Mouse (Mus musculus): ENCODE results near the gene M6pr.
A peak's percentile ranks its signal among the peaks of the same experiment; 100 is the strongest.
"Not testable (repeated sequence)": the region's sequence is repeated elsewhere in the genome, so short reads cannot be mapped to it uniquely, and the experiment has no call there.

The M6pr gene

DNA sequence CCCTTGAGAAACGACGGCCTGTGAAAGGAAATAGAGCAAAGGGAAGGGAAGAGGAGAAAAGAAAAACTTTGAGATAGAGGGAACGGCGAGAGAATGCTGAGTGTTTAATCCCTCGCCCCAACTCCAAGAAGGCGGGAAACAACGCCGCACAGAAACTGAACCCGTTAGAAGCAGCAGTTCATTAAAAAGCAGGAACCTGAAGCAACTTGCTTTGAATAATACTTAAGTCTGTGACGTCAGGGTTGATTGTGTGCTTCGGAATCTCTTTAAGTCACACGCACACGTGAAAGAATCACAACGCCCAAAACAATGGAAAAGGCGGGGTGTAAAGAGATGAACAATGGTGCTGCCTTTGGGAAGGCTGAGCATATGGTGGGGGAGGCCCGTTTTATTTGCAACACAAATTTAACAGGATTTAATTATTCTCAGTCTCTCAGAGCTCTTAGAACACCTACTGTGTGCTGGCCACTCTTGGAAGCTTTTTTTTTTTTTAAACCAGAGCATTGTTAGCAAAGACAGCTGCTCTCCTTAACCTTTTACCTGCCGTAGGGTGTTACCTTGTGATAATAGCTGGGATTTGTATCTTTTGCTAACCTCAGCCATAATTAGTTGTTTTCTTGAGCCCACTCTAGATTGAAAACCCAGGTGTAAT lies 32.0 kb downstream of the M6pr start, which contains the start of gene Phc1:
TSS of gene Phc1 (minus strand) at position 213 of the 652 bp plus-strand sequence.
- DNase-seq (ENCODE audit: low read depth, low spot score) = peak; percentile 74

DNA sequence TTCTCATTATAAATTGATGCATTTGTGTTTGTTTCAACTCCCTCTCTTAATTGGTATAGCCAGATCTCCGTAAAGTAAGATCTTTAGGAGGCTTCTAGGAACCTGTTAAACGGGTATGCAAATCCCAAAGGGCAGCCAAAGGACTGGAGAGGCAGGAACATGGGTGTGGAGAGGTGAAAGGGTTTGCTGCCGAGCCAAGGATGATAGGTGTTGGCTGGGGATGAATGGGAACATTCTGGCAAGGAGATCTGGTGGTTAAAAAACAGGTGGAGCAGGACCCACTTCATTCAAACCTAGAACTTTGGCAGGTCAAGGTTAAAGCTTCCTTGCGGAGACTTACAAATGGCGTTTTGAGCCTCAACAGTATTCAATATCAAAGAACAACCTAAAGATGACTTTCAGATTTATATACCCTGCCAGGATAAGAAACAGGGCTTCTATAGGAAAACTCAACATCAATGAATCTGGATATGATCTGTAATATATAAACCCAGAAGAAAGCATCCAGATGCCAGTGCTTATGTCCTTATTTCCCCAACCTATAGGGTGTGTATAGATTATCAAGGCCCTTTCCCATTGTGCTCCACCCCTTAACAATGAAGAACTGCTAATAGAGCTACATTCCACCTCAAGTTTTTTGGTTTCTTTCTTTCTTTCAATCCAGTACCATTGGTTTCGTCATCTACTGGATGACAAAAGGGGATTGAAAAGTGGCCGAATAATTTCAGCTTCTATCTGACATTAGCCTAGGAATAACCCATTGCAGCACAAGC lies 32.7 kb downstream of the M6pr start:
- DNase-seq (ENCODE audit: low read depth, low spot score) = no peak

DNA sequence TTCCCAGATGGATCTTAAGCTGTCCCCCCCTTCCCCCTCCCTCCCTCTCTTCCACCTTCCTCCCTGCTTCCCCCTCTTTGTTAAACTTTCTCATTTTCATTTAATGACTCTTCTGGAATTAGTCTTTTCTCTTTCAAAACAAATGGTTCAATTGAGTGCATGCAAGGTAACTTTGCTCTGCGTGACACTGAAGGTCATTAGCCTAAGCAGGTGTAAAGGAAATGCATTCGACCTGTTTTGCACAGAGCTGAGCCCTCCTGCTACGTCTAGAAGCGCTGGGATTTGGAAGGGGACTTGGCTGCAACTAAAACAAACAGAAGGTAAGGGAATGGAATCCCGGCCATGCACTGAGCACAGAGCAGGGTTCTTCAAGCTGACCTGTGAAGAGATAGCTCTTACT lies 33.6 kb downstream of the M6pr start:
- DNase-seq (ENCODE audit: low read depth, low spot score) = no peak

DNA sequence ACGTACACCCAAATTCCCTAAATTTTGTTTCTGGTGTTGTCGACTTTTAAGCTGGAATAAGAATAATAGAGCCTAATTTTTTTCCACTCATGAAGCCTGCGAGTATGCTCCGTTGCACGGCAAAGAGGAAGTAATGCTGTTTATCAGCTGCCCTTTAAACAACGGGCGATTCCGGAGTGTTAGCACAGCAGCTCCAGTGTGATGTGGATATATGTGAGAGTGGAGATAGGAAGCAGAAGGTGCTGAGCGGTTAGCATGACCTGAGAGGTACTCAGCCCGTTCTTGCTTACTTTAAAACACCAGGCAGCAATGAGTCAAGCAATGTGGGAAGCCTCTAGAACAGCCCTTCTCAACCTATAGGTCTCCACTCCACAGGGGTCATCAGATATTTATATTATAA lies 35.2 kb downstream of the M6pr start:
- DNase-seq (ENCODE audit: low read depth, low spot score) = no peak

DNA sequence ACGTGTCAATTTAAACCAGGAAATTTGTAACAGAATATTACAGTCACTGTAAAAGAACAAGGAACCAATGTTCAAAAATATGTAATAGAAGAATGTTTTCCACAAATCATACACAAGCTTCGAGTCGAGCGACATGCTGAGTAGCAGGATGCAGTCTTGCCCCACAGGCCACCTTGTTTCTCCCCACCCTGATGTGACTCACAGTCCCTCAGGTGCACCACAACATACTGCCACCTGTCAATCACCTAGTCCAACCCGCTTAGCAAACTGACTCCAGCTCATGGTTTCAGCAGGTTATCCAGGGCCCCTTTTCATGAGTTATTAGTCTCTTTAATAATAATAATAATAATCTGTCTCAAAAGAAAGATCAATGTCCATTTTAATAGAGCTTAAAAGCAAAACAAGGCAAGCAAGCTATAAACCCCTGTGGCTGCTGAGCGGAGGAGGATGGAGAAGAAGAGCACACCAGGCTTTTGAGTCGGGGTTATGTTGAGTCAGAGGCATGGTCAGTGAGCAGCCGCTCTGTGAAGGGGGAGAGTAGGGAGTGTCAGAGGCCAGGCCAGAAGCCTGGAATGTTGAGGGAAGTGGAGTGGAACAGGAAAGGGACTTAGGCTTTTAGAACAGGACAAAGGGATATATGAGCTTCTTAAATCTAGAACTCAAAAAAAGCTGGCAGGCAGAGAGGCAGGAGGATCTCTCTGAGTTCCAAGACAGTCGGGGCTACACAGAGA lies 36.0 kb downstream of the M6pr start:
- no peak for DNase-seq (ENCODE audit: low read depth, low spot score)

DNA sequence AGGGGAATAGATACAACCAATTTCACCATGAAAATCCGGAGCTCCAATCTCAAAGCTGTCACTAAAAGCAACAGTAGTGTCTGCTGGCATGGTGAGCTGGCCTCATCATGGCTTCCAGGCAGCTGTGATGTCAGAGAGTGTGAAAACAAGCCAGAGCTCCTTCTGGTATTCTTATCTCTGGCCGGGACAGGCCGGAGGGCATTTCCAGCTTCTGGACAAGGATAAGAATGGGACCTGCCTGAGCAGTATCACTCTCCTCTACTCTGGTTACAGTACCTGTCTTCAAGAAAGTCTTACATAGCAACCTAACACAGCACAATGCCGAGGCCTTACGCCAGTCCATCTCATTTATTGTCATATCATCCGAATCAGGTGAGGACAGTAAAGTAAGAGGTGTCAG lies 37.2 kb downstream of the M6pr start:
- no peak for DNase-seq (ENCODE audit: low read depth, low spot score)

DNA sequence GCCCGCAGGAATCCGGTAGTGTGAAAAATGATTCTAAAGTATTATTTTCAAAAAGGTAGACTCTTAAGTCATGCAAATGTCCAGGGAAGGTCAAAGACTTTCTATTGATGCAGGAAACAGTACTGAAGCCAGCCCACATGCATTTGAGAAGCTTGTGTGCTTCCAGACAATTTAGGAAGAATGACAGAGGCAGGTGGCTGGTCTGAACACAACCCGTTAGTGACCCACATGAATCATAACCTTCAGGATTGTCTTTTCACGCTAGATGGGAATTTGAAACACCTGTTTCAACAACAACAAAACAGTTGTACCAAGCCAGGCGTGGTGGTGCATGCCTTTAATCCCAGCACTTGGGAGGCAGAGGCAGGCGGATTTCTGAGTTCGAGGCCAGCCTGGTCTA lies 37.9 kb downstream of the M6pr start:
- DNase-seq (ENCODE audit: low read depth, low spot score) = no peak

DNA sequence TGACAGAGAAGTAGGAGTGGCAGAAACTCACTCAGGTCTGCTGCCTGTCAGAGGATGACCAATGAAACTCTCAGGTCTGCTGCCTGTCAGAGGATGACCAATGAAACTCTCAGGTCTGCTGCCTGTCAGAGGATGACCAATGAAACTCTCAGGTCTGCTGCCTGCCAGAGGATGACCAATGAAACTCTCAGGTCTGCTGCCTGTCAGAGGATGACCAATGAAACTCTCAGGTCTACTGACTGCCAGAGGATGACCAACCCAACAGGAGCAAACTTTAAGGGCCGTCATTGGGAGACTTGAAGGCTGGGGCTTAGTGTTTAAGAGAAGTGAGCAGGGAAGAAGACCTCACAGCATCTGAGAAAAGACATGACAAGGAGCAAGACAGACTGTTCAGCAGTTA lies 38.8 kb downstream of the M6pr start:
- not testable (repeated sequence) for DNase-seq (ENCODE audit: low read depth, low spot score)

DNA sequence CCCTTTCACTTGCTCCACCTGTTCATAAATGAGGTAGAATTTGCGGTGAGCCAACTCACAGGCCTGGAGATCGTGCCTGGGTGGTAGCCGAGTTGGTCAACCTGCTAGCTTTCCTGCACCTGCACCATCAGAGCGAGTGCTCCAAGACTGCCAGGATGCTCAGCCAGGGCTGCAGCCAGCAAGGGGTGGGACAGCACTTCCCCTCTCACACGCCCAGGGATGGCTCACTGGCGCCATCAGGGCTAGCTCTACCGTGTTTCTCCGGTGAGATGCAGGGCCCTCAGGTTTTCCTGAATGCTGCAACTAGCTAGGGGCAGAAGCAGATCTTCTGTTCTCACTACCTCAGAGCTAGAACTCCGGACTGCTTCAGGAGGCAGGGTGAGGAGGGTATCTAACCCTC lies 47.4 kb downstream of the M6pr start:
- DNase-seq (ENCODE audit: low read depth, low spot score) = no peak

DNA sequence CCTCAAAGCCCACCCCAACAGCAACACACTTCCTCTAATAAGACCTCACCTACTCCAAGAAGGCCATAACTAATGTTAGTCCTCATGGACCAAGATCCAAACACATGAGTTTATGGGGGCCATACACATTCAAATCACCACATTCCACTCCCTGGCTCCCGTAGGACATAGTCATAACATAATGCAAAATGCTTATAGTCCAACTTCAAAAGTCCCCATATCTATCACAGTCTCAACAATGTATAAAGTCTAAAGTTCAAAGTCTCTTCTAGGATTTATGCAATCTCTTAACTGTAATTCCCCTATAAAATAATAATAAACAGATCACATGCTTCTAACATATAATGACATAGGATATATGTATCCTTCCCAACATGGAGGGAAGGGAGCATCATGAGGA lies 48.6 kb downstream of the M6pr start:
- DNase-seq (ENCODE audit: low read depth, low spot score) = no peak

DNA sequence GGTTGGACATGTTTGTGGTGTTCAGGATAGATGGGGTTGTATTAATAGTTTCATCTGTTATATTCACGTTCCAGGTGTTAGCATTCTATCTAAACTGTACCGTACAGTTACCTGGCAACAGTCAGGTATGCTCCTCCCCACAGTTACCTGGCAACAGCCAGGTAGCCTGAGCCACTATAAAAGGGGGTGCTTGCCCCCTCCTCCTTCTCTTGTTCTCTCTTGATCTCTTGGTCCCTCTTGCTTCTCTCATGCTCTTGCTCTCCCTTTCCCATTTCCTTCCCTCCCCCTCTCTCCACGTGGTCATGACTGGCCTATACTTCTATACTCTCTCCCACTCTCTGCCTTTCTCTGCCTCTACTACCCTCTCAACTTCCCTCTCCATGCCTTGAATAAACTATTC lies 57.2 kb downstream of the M6pr start:
- DNase-seq (ENCODE audit: low read depth, low spot score) = no peak

DNA sequence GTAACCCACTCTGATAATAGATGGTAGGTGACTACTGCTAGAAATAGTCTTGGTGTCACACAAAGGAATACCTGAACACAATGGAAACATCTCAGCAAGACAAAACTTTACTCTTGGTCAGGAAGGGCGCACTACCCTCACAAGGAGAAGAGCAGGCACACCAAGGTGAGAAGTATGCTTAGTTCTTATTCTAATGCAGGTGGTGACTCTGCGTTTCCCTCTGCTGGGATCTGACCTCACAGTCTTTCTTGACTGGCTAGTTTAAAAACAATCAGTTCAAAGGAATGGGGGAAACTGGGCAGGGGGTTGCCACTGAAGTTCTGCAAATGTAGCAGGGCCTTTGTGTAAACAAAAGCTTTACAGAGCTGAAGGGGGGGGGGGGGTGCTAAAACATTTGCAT lies 57.8 kb downstream of the M6pr start:
- DNase-seq (ENCODE audit: low read depth, low spot score) = no peak

DNA sequence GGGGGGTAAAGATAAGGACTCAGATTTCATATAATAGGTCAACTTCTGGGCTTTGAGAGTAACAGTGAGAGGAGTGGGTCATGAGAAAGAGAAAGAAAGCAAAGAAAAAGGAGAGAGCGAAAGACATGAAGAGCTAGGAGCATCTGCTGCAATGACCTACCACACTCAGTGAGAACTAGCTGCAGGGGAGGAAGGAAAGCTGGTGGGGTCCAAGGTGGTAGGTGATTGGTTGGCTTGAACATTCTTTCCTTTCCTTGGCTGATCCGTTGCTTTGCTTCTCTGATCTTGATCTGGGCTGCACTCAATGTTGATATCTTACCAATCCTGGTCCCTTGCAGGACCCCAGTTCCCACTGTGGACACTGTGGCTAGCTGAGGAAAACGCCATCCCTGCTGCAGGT lies 58.5 kb downstream of the M6pr start:
- DNase-seq (ENCODE audit: low read depth, low spot score) = no peak
